In genomic region chr5:143730915-143731314, GRCm38 (mm10) we compare ENCODE assay signal across 8 mouse cellular contexts. TPM values are rescaled to one million over a fixed set of nuclear protein-coding genes. Genes with fewer than 3 reads are reported as not detected.
DNase-seq lines count a peak whose midpoint lies in the region; ATAC-seq and TF ChIP-seq lines count a peak whose summit lies in the region.

No protein-coding gene starts in this region.

- H3K4me1 ChIP-seq in heart, embryonic 16.5 days (ENCODE audit: control insufficient read depth, insufficient read depth, low read length), result peaks cover 7% of the 10 kb centered on the region
- peaks cover 19% of the 10 kb centered on the region for H3K4me1 ChIP-seq in E14TG2a.4 (replicated peaks; ENCODE audit: low read depth, low read length)
- H3K4me1 ChIP-seq in forebrain, embryonic 16.5 days (replicated peaks; ENCODE audit: control insufficient read depth, insufficient read depth, low read length), result peaks cover 10% of the 10 kb centered on the region
- H3K4me1 ChIP-seq in midbrain, embryonic 11.5 days (ENCODE audit: control insufficient read depth, insufficient read depth, low read length), result peaks cover 7% of the 10 kb centered on the region; the same call in 1 of the 2 replicates

- ATAC-seq in heart, embryonic 16.5 days (replicated peaks; ENCODE audit: extremely low read depth, insufficient read depth, low FRiP score), result no peak
- no peak for ATAC-seq in forebrain, embryonic 16.5 days
- no peak for ATAC-seq in midbrain, embryonic 11.5 days (ENCODE audit: low FRiP score)
- ATAC-seq in erythroid progenitor cell, adult 5-6 weeks (replicated peaks; ENCODE audit: low FRiP score, poor library complexity, severe bottlenecking), result no peak

- intact Hi-C loops in heart, postnatal 14 days (cut with DNase I), result loop anchor here (5.0 kb wide), 1 partner anchor 246 kb away; no protein-coding TSS in a partner anchor

- 14% methylated on average over 6 of the region's 6 CpGs for WGBS in heart, embryonic 16.5 days
- WGBS in forebrain, embryonic 16.5 days, result 7% methylated on average over 6 of the region's 6 CpGs
- WGBS in midbrain, embryonic 11.5 days, result 16% methylated on average over 6 of the region's 6 CpGs

- no peaks in the 10 kb centered on the region for H3K9me3 ChIP-seq in heart, embryonic 16.5 days (replicated peaks; ENCODE audit: control insufficient read depth, low read length)
- H3K9me3 ChIP-seq in E14TG2a.4 (ENCODE audit: low read length), result no peaks in the 10 kb centered on the region
- H3K9me3 ChIP-seq in forebrain, embryonic 16.5 days (ENCODE audit: control insufficient read depth, low read length), result no peaks in the 10 kb centered on the region
- H3K9me3 ChIP-seq in midbrain, embryonic 11.5 days (ENCODE audit: control insufficient read depth, low read length), result no peaks in the 10 kb centered on the region

- no peak for TF ChIP-seq CTCF in E14TG2a.4 (conservative IDR thresholded peaks at IDR 0.05; ENCODE audit: low read length)

- no peak overlapping the region for H3K27ac ChIP-seq in heart, embryonic 16.5 days (ENCODE audit: low read length)
- H3K27ac ChIP-seq in forebrain, embryonic 16.5 days (ENCODE audit: low read length), result no peak overlapping the region
- H3K27ac ChIP-seq in midbrain, embryonic 11.5 days (ENCODE audit: low read depth, low read length), result no peak overlapping the region

- peaks cover 3% of the 10 kb centered on the region for H3K36me3 ChIP-seq in heart, embryonic 16.5 days (ENCODE audit: control insufficient read depth, insufficient read depth)
- peaks cover 20% of the 10 kb centered on the region for H3K36me3 ChIP-seq in E14TG2a.4 (ENCODE audit: insufficient read depth, low read length)
- H3K36me3 ChIP-seq in forebrain, embryonic 16.5 days (ENCODE audit: control insufficient read depth, insufficient read depth), result 0 out of 2 replicates have a peak, but pooled peaks cover 1% of the 10 kb centered on the region
- H3K36me3 ChIP-seq in midbrain, embryonic 11.5 days (ENCODE audit: control insufficient read depth, insufficient read depth, low read length), result peaks cover 10% of the 10 kb centered on the region; the same call in 1 of the 2 replicates

- H3K27me3 ChIP-seq in heart, embryonic 16.5 days (ENCODE audit: control insufficient read depth, insufficient read depth, low read length), result no peaks in the 10 kb centered on the region
- H3K27me3 ChIP-seq in E14TG2a.4 (ENCODE audit: insufficient read depth, low read length), result no peaks in the 10 kb centered on the region
- H3K27me3 ChIP-seq in forebrain, embryonic 16.5 days (replicated peaks; ENCODE audit: control insufficient read depth, insufficient read depth, low read length), result no peaks in the 10 kb centered on the region
- H3K27me3 ChIP-seq in midbrain, embryonic 11.5 days (ENCODE audit: control insufficient read depth, insufficient read depth, low read length), result no peaks in the 10 kb centered on the region

- H3K9ac ChIP-seq in heart, embryonic 16.5 days (ENCODE audit: low read length), result peak overlapping the region; percentile 92
- no peak overlapping the region for H3K9ac ChIP-seq in forebrain, embryonic 16.5 days (replicated peaks; ENCODE audit: low read depth, low read length)
- H3K9ac ChIP-seq in midbrain, embryonic 11.5 days (ENCODE audit: low read length), result peak overlapping the region; percentile 98

- H3K4me2 ChIP-seq in heart, embryonic 16.5 days (ENCODE audit: low read depth, low read length), result peak overlapping the region; percentile 80
- H3K4me2 ChIP-seq in forebrain, embryonic 16.5 days (ENCODE audit: low read length), result peak overlapping the region; percentile 92
- peak overlapping the region; percentile 55 for H3K4me2 ChIP-seq in midbrain, embryonic 11.5 days

- DNase-seq in heart, postnatal 14 days, result no peak
- DNase-seq in midbrain, embryonic 11.5 days (ENCODE audit: low spot score, missing footprints), result no peak
- no peak for DNase-seq in adrenal gland, postnatal 36 days
- DNase-seq in urinary bladder, adult 18-20 months (ENCODE audit: low spot score in 2 of 2), result no peak

- peak overlapping the region; percentile 83 for H3K4me3 ChIP-seq in heart, embryonic 16.5 days (ENCODE audit: low read length)
- peak overlapping the region; percentile 85 for H3K4me3 ChIP-seq in E14TG2a.4 (replicated peaks; ENCODE audit: low read length)
- peak overlapping the region; percentile 90 for H3K4me3 ChIP-seq in forebrain, embryonic 16.5 days (replicated peaks; ENCODE audit: low read length)
- H3K4me3 ChIP-seq in midbrain, embryonic 11.5 days (ENCODE audit: low read depth, low read length), result peak overlapping the region; percentile 99

RNA-seq across cellular contexts. Expression of gene Usp42, which starts 1.2 kb away (rescaled TPM):
- 9.7 and 11.3 TPM in 2 replicates for polyA plus RNA-seq in heart, embryonic 16.5 days (2015; fragmentation: Nextera tagmentation; extraction: Ambion mirVana)
- total RNA-seq in heart, postnatal 14 days (2021), result 1 to 10 TPM; 8.1 to 8.3 TPM
- polyA plus RNA-seq in forebrain, embryonic 16.5 days (2015; fragmentation: Nextera tagmentation; extraction: Ambion mirVana), result 27.5 and 28.5 TPM in 2 replicates
- polyA plus RNA-seq in midbrain, embryonic 11.5 days (2014; fragmentation: Nextera tagmentation; extraction: Ambion mirVana), result 30.4 and 31.4 TPM in 2 replicates
- total RNA-seq in erythroid progenitor cell, adult 5-6 weeks (2015; ENCODE audit: low replicate concordance), result 8.8 and 15.5 TPM in 2 replicates
- 2.8 and 15.9 TPM in 2 replicates for total RNA-seq in erythroid progenitor cell, adult 5-6 weeks (2017; ENCODE audit: low replicate concordance)
- total RNA-seq in adrenal gland, postnatal 36 days (2021), result 10 to 100 TPM; 13.2 to 14.9 TPM
